Mouse (Mus musculus) kidney, postnatal 0 days (tissue): ENCODE measurements around the gene Cacng7. TPM values are rescaled to one million over a fixed set of nuclear protein-coding genes. Genes with fewer than 3 reads are reported as not detected.

ENCODE experiments used
- ATAC-seq: fragments of 200-750 bp; cut with Nextera tagmentation; replicated peaks from 2 replicates; pipeline ENCODE4 v1.8.0; 2017; ENCODE audit warnings: low read depth, moderate number of reproducible peaks, moderate TSS enrichment, moderate library complexity; ENCODE audit not compliant: low FRiP score
- DNase-seq: peaks from one replicate; pipeline ENCODE4 v3.0.0-alpha.2; 2016; ENCODE audit warnings: low spot score
- H3K27ac ChIP-seq: fragments of 300-500 bp; sonication (generic); 2 replicates; pipeline ENCODE4 v1.5.1; 2014; ENCODE audit warnings: mild to moderate bottlenecking
- H3K27me3 ChIP-seq: fragments of 300-500 bp; sonication (generic); 2 replicates; pipeline ENCODE4 v1.6.1; 2014; ENCODE audit warnings: low read length, mixed read lengths; ENCODE audit not compliant: insufficient read depth
- H3K36me3 ChIP-seq: fragments of 300-500 bp; sonication (generic); 2 replicates; pipeline ENCODE4 v1.6.1; 2014; ENCODE audit warnings: low read length, mixed read lengths; ENCODE audit not compliant: insufficient read depth
- H3K4me1 ChIP-seq: fragments of 300-500 bp; sonication (generic); replicated peaks from 2 replicates; pipeline ENCODE4 v1.6.1; 2014; ENCODE audit warnings: antibody characterized with exemption, low read length, mixed read lengths; ENCODE audit not compliant: insufficient read depth
- H3K4me2 ChIP-seq: fragments of 300-500 bp; sonication (generic); 2 replicates; pipeline ENCODE4 v1.6.1; 2014; ENCODE audit warnings: mild to moderate bottlenecking, low read length, moderate library complexity, mixed read lengths
- H3K4me3 ChIP-seq: fragments of 300-500 bp; sonication (generic); replicated peaks from 2 replicates; pipeline ENCODE4 v1.5.1; 2014; ENCODE audit warnings: low read depth, low read length
- H3K9ac ChIP-seq: fragments of 300-500 bp; sonication (generic); 2 replicates; pipeline ENCODE4 v1.6.1; 2014; ENCODE audit warnings: low read depth, low read length
- H3K9me3 ChIP-seq: fragments of 300-500 bp; sonication (generic); replicated peaks from 2 replicates; pipeline ENCODE4 v1.6.1; 2016; ENCODE audit warnings: low read length, inconsistent platforms, mixed read lengths
- CTCF ChIP-seq: IDR thresholded peaks from 2 replicates; pipeline ENCODE4 v1.5.1; 2016; ENCODE audit warnings: antibody characterized with exemption, low read depth, mild to moderate bottlenecking, moderate library complexity
- WGBS: fragments of 180-500 bp; shearing (Covaris S2); extraction: QIAGEN DNeasy Blood & Tissue Kit; methylation state at CpG from one replicate; pipeline ENCODE4 v1.1.7; 2014; 5-methylcytosine and 5-hydroxymethylcytosine counted together
- polyA plus RNA-seq: library from polyadenylated mRNA; unstranded; fragments of >200 nt; fragmentation: Nextera tagmentation; extraction: Ambion mirVana; gene quantifications from 2 replicates; pipeline ENCODE4 v1.2.1, GENCODE M21; 2015

Cacng7 gene
- polyA plus RNA-seq, 1 experiment from 2014 or later = 0.64 TPM

GRCm38 (mm10) chr7:3301628-3302555 lies 30.9 kb upstream of the Cacng7 start:
- Histone ChIP-seq H3K4me2 (peak overlapping the region; percentile 61), H3K27ac (no peak overlapping the region), H3K9ac (peak overlapping the region; percentile 28; the same call in 1 of the 2 replicates), H3K4me1 (peaks cover 23% of the 10 kb centered on the region), H3K4me3 (peak overlapping the region; percentile 26; the same call in 1 of the 2 replicates), H3K27me3 (peaks cover 16% of the 10 kb centered on the region), H3K36me3 (peaks cover 13% of the 10 kb centered on the region), H3K9me3 (no peaks in the 10 kb centered on the region)
- 7% methylated on average over 33 of the region's 33 CpGs for WGBS
- peak; percentile 77 for DNase-seq
- 0 out of 2 replicates have a peak, but pooled peaks have one; percentile 27 for ATAC-seq
- TF ChIP-seq CTCF = no peak

DNA sequence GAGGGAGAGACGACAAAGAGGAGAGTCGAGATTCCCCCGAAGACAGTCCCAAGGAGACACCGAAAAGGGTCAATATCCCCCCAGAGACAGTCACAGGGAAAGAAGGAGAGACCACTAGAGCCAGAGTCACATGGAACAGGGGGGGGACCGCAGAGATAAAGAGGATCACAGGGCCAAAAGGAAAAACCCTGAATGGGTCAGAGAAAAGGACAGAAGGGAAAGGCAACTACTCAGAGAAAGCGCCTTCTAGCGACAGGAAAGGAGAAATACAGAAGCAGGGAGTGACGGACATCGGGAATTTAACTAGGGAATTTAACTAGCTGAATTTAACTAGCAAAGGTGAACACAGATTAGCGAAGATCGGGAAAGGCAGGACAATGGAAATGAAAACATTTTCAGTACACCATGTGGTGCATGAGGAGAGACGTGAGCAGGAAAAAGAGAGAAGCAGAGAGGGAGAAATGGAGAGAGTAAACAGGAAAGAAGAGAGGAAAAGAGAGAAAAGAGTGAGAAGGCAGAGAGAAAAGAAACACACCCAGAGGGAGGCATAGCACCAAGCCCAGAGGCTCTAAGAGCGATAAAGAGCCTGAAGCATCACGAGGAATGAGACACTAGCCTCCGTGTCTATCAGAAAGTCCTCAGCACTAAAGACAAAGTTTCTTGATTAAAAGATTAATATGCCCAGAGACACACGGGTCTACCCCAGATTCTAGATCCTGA lies 30.0 kb upstream of the Cacng7 start:
- 3% methylated on average over 16 of the region's 16 CpGs for WGBS
- 0 out of 2 replicates have a peak overlapping the region, but pooled peaks have one; percentile 28 for H3K9ac ChIP-seq
- peak; percentile 15; the same call in 1 of the 2 replicates for ATAC-seq

GRCm38 (mm10) chr7:3303276-3303781 lies 29.4 kb upstream of the Cacng7 start:
- H3K4me1 ChIP-seq = peaks cover 23% of the 10 kb centered on the region
- ATAC-seq = peak; percentile 66
- H3K9me3 ChIP-seq = no peaks in the 10 kb centered on the region
- TF ChIP-seq CTCF = no peak
- DNase-seq = peak; percentile 45
- peaks cover 16% of the 10 kb centered on the region for H3K27me3 ChIP-seq
- WGBS = under 1% methylated on average over 28 of the region's 29 CpGs
- peak overlapping the region; percentile 61 for H3K4me2 ChIP-seq
- H3K36me3 ChIP-seq = peaks cover 3% of the 10 kb centered on the region; the same call in 1 of the 2 replicates
- peak overlapping the region; percentile 28; the same call in 1 of the 2 replicates for H3K9ac ChIP-seq
- no peak overlapping the region for H3K27ac ChIP-seq
- peak overlapping the region; percentile 28 for H3K4me3 ChIP-seq

More for the DNA sequence above, 30.0 kb upstream of the Cacng7 start:
- Histone ChIP-seq H3K4me3 (peak overlapping the region; percentile 28), H3K9me3 (no peaks in the 10 kb centered on the region), H3K27ac (no peak overlapping the region), H3K4me2 (peak overlapping the region; percentile 61), H3K4me1 (peaks cover 23% of the 10 kb centered on the region), H3K36me3 (peaks cover 5% of the 10 kb centered on the region), H3K27me3 (peaks cover 16% of the 10 kb centered on the region)
- peak; percentile 63; the same call in 1 of the 2 replicates for TF ChIP-seq CTCF
- DNase-seq = peak; percentile 81

GRCm38 (mm10) chr7:3303789-3304188 lies 29.0 kb upstream of the Cacng7 start:
- no peak overlapping the region for H3K27ac ChIP-seq
- peaks cover 23% of the 10 kb centered on the region for H3K4me1 ChIP-seq
- TF ChIP-seq CTCF = no peak; the same call in 1 of the 2 replicates
- H3K27me3 ChIP-seq = peaks cover 16% of the 10 kb centered on the region
- H3K9me3 ChIP-seq = no peaks in the 10 kb centered on the region
- ATAC-seq = no peak
- peak overlapping the region; percentile 28 for H3K4me3 ChIP-seq
- H3K36me3 ChIP-seq = peaks cover 3% of the 10 kb centered on the region; the same call in 1 of the 2 replicates
- DNase-seq = no peak
- peak overlapping the region; percentile 61 for H3K4me2 ChIP-seq
- peak overlapping the region; percentile 28; the same call in 1 of the 2 replicates for H3K9ac ChIP-seq
- 4% methylated on average over 12 of the region's 12 CpGs for WGBS

- Histone ChIP-seq H3K9ac (no peak overlapping the region), H3K4me2 (no peak overlapping the region), H3K36me3 (peaks cover 3% of the 10 kb centered on the region; the same call in 1 of the 2 replicates), H3K9me3 (no peaks in the 10 kb centered on the region), H3K4me1 (peaks cover 23% of the 10 kb centered on the region), H3K27me3 (peaks cover 16% of the 10 kb centered on the region), H3K4me3 (no peak overlapping the region), H3K27ac (no peak overlapping the region)
- no peak for TF ChIP-seq CTCF
- no peak for DNase-seq
- 4% methylated on average over 10 of the region's 10 CpGs for WGBS
- no peak for ATAC-seq
Measured at GRCm38 (mm10) chr7:3304298-3304697, 28.5 kb upstream of the Cacng7 start.

- Histone ChIP-seq H3K4me3 (no peak overlapping the region), H3K27me3 (peaks cover 16% of the 10 kb centered on the region), H3K9me3 (no peaks in the 10 kb centered on the region), H3K4me2 (no peak overlapping the region), H3K27ac (no peak overlapping the region), H3K9ac (no peak overlapping the region), H3K4me1 (peaks cover 23% of the 10 kb centered on the region), H3K36me3 (no peaks in the 10 kb centered on the region)
- no peak for TF ChIP-seq CTCF
- no peak for DNase-seq
- ATAC-seq = no peak
- whole genome bisulfite sequencing = 69% methylated on average over 3 of the region's 3 CpGs
Measured at GRCm38 (mm10) chr7:3306400-3306799, 26.4 kb upstream of the Cacng7 start.
